Mouse (Mus musculus): ENCODE measurements around the gene Mical3. TPM values are rescaled to one million over a fixed set of nuclear protein-coding genes. Genes with fewer than 3 reads are reported as not detected.
"Not testable (repeated sequence)": the region's sequence is repeated elsewhere in the genome, so short reads cannot be mapped to it uniquely, and the experiment has no call there.

Gene Mical3
- total RNA-seq, 2 experiments from 2014 or later, result 46.0 to 59.0 TPM

GRCm38 (mm10) chr6:120933670-120934069 is 197.1 kb downstream of the Mical3 start:
- no peak for DNase-seq (ENCODE audit: low spot score)

DNA sequence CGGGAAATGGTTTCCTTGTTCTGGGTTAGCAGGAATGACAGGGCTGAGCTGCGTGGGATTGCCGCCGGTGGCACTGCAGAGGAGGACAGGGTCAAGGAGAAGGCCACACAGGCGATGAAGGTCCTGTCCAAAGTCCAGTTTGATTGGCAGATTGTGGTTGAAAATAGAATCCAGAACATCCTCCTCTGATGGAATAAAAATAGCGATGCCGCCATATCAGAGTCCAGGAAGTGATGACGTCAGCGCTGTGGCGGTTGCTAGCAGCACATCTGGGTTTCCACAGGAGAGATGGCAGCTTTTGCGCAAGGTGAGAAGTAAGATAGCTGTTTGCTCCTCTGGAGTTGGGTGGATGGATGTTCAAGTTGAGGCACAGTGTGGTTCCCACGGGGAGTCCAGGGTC is 198.2 kb downstream of the Mical3 start:
- no peak for DNase-seq (ENCODE audit: low spot score)

GRCm38 (mm10) chr6:120930450-120931306 is 200.1 kb downstream of the Mical3 start:
- DNase-seq (ENCODE audit: low spot score), result no peak

- DNase-seq (ENCODE audit: low spot score), result no peak
Observed at GRCm38 (mm10) chr6:120929421-120929820, 201.4 kb downstream of the Mical3 start.

DNA sequence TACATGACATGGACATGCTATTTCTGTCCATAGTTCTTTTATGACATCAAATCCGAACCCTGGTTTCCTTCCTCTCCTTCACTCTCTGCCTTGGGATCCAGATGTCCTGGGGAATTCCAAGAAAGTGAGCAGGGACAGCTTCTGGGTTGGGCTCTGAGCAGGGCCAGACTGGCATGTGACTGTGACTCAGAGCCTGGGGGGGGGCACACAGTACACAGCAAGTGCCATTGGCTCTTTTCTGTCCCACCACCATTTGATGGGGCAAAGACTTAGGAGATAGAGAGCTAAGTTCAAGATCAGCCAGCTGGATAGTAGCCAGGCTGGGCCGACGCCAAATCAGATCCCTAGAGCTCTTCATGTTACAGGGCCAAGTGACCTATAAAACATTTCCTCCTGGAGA is 203.0 kb downstream of the Mical3 start:
- peak; percentile 64 for DNase-seq (ENCODE audit: low spot score)

DNA sequence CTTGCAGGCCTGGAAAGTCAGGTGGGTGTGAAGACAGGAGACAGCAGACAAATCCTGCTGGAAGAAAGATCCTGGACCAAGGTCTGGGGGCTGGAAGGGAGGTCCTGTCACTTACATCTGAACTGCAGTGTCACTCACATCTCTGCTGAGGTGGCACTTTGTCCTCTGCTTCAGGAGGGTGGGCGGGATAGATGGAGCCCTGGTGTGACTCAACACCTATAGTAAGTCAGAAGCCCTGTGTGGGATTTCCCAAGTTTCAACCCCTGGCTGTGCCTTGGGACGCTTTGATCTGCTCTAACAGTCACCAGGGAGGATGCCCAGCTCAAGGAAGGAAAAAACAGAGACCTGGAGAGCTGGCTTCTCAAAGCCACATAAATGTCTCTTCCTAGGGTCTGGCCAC is 203.9 kb downstream of the Mical3 start:
- DNase-seq (ENCODE audit: low spot score), result no peak

- not testable (repeated sequence) for DNase-seq (ENCODE audit: low spot score)
Observed at GRCm38 (mm10) chr6:120924791-120925321, 205.9 kb downstream of the Mical3 start.

- no peak for DNase-seq (ENCODE audit: low spot score)
Observed at GRCm38 (mm10) chr6:120917975-120918374, 212.8 kb downstream of the Mical3 start.

GRCm38 (mm10) chr6:120916972-120917881 is 213.6 kb downstream of the Mical3 start:
- DNase-seq (ENCODE audit: low spot score), result not testable (repeated sequence)

DNA sequence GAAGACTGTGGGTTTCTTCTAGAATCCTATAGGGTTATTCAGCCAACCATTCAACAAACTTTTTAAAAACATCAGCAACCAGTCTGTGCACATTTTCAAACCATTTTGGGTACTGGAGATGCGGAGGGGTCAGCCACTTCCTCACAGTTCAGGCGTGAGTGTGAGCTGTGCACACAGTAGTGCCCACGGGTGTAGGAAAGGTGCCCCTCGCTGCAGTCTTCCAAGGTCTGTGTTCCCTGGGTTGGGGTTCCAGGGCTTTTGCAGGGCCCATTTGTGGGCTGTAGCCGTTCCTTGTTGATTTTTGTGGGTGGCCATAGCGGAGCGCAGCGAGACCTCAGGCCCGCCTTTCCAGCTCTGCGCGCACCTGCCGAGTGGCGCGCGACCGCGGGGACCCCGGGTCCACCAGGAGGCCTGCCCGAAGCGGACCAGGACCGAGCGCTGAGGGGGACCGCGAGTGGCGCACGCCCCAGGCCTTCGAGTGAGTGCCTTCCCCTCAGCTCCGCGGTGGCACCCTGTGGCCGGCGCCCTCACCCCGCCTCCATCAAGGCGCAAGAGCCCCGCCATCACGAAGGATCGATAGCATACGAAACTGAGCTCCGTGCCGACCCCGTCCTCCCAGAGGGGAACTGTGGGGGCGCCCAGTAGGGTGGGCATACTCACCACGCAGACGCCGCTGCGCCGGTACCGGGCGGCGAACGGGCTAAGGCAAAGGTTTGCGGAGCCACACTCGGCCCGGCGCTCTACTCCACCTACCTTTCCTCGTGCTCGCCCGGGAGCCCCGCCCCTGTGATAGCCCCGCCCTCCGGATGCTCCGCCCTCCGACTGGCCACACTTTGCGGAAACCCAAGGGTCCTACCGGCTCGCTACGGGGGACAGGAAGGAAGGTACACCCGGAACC is 214.5 kb downstream of the Mical3 start, which contains the start of gene Bid:
Bid (minus strand) TSS at position 780 of the 898 bp plus-strand sequence.
- peak; percentile 82 for DNase-seq (ENCODE audit: low spot score)

GRCm38 (mm10) chr6:120915649-120915975 is 215.2 kb downstream of the Mical3 start:
- DNase-seq (ENCODE audit: low spot score), result no peak

GRCm38 (mm10) chr6:120914911-120915648 is 215.7 kb downstream of the Mical3 start:
- no peak for DNase-seq (ENCODE audit: low spot score)

DNA sequence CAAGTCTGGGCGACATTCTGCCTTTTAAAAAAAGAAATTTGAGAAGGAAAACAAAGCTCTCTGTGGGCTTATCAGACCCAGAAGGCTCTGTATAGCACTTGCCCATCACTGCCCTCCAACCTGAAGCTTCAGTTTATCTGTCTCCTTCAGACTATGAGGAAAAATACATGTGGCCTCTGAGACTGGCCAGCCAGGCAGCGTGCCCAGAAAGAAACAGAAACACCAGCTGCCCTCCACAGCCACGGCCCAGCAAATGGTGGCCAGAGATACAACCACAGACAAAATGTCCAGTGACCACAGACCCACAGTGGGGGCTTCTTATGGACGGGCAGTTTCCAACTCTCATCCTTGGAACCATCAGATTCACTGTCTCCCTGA is 216.3 kb downstream of the Mical3 start:
- DNase-seq (ENCODE audit: low spot score), result no peak

- no peak for DNase-seq (ENCODE audit: low spot score)
Observed at GRCm38 (mm10) chr6:120913783-120914182, 217.0 kb downstream of the Mical3 start.

- DNase-seq (ENCODE audit: low spot score), result peak; percentile 30
Observed at GRCm38 (mm10) chr6:120912931-120913330, 217.9 kb downstream of the Mical3 start.

- no peak for DNase-seq (ENCODE audit: low spot score)
Observed at GRCm38 (mm10) chr6:120911213-120912007, 219.4 kb downstream of the Mical3 start.

DNA sequence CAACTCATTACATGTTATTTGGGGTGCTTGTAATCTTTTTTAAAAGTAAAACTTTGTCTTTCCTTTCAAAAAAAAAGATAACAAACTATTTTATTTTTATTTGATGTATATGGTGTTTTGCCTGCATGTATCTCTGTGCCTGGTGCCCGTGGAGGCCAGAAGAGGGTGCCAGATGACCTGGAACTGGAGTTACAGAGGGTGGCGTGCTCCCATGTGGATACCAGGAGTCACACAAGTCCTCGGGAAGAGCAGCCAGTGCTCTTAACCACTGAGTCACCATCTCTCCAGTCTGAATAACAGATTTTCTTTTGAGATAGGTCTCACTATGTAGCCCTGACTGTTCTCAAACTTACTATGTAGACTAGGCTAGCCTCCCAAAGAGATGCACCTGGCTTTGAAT is 221.3 kb downstream of the Mical3 start:
- DNase-seq (ENCODE audit: low spot score), result no peak

DNA sequence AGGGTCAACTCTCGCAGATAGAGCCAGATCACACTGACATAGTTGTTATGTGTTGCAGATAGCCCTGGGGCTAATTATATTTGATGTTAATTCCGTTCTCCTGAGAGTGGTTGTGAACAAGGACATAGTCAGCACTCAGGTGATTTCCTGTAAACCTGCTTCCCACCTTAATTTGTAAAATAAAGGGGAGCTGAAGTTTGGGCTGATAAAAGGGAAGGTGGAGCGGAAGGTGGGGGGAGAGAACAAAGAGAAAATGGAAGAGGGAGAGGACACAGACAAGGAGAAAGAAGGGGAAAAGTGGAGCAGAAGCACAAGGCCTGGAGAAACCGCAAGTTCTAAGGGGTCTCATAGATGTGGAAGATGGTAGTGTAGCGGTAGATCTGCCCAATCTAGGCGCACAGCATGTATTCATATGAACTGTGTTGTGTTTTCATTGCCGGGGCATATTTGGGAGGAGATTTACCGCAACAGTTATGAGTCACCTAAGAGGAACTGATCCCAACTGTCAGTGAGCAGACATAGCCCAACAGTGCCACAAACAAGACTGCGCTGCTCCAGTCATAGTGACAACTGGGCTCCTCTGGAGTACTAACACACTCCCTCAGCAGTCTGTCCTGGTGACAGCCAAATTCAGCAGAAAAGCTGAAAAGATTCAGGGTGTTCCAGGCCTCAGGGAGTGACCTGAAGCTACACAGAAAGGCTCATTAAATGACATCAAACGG is 222.8 kb downstream of the Mical3 start:
- not testable (repeated sequence) for DNase-seq (ENCODE audit: low spot score)

DNA sequence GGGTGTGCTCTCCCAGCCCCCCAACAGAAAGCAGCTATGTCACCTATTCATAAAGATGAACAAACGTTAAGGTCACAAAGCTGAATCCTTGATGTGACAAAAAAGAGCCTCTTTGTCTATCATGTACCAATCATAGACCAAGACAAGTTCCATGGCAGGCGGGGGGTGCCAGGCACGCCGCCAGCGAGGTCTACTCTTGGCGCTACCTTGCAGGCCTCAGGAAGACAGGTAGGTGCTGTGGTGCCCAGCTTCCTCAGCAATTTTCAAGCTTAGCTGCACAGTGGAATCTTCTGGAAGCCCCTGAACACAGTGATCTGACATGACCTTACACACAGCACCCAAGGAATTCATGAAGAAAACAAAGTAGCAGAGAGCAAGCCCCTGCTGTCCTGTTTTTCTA is 224.3 kb downstream of the Mical3 start:
- DNase-seq (ENCODE audit: low spot score), result no peak

All from gastrocnemius, adult 18-20 months (tissue).